Mouse (Mus musculus) ES-E14 (cell line): ENCODE measurements at regions not wholly inside any gene's neighbourhood (a gene's known extent, or its start where the extent isn't known, plus 50 kb on each side); places are given as distances from the start of the nearest gene placed in this dataset.
"Not testable (repeated sequence)": the region's sequence is repeated elsewhere in the genome, so short reads cannot be mapped to it uniquely, and the experiment has no call there.

ENCODE experiments used
- DNase-seq: peaks from one replicate; pipeline ENCODE4 v3.0.0-alpha.2; 2013; ENCODE audit warnings: low read depth, low spot score
- H3K27ac ChIP-seq: 2 replicates; pipeline ENCODE4 v1.5.1; 2012; ENCODE audit warnings: low read depth, mild to moderate bottlenecking, low read length, moderate library complexity, mixed read lengths; ENCODE audit not compliant: poor library complexity, insufficient read depth, severe bottlenecking
- H3K36me3 ChIP-seq: 2 replicates; pipeline ENCODE4 v1.6.1; 2012; ENCODE audit warnings: mild to moderate bottlenecking, low read length, moderate library complexity, mixed read lengths; ENCODE audit not compliant: control insufficient read depth, poor library complexity, insufficient read depth, severe bottlenecking
- H3K4me1 ChIP-seq, 2 experiments: fragments of 150-350 bp in 1 of 2; sonication (generic) in 1 of 2; 2 replicates each; pipeline ENCODE4 v1.6.1; 2012; ENCODE audit warnings: low read length in 2 of 2, mild to moderate bottlenecking in 1 of 2, mixed read lengths in 1 of 2; ENCODE audit not compliant: control insufficient read depth in 2 of 2, insufficient read depth in 2 of 2, poor library complexity in 1 of 2
- H3K4me3 ChIP-seq, 2 experiments: fragments of 150-350 bp in 1 of 2; sonication (generic) in 1 of 2; 2 replicates each; pipeline ENCODE4 v1.5.1; 2012; ENCODE audit warnings: low read length in 2 of 2, low read depth in 1 of 2, mild to moderate bottlenecking in 1 of 2, mixed read lengths in 1 of 2; ENCODE audit not compliant: insufficient read depth in 1 of 2, poor library complexity in 1 of 2, severe bottlenecking in 1 of 2
- H3K9ac ChIP-seq: 2 replicates; pipeline ENCODE4 v1.6.1; 2012; ENCODE audit warnings: low read depth, mild to moderate bottlenecking, low read length, mixed read lengths; ENCODE audit not compliant: poor library complexity, insufficient read depth, severe bottlenecking
- H3K9me3 ChIP-seq: fragments of 150-350 bp; sonication (generic); 2 replicates; pipeline ENCODE4 v1.6.1; 2012; ENCODE audit warnings: low read depth, mild to moderate bottlenecking, low read length; ENCODE audit not compliant: control insufficient read depth, insufficient read depth
- CHD2 ChIP-seq: IDR thresholded peaks from 2 replicates; pipeline ENCODE4 v1.6.1; 2014; ENCODE audit warnings: mild to moderate bottlenecking, low read depth, low read length, inconsistent platforms
- HCFC1 ChIP-seq: IDR thresholded peaks from 2 replicates; pipeline ENCODE4 v1.6.1; 2012; ENCODE audit warnings: low read length, inconsistent platforms, borderline replicate concordance; ENCODE audit not compliant: insufficient read depth
- MAFK ChIP-seq: IDR thresholded peaks from 2 replicates; pipeline ENCODE4 v1.6.1; 2014; ENCODE audit warnings: mild to moderate bottlenecking, low read depth, low read length, inconsistent platforms; ENCODE audit not compliant: insufficient read depth
- ZC3H11A ChIP-seq: IDR thresholded peaks from 2 replicates; pipeline ENCODE4 v1.6.1; 2012; ENCODE audit warnings: low read depth, mild to moderate bottlenecking, inconsistent platforms, low read length, borderline replicate concordance
- ZNF384 ChIP-seq: IDR thresholded peaks from 2 replicates; pipeline ENCODE4 v1.6.1; 2012; ENCODE audit warnings: low read depth, low read length, inconsistent platforms
- in situ Hi-C, 2 experiments: fragments of 600-800 bp; cut with MboI; formaldehyde crosslinking; loops; one replicate each; pipeline ENCODE4 v1.15.1; 2025; ENCODE audit warnings: low sequenced_read_pairs in 2 of 2, inconsistent platforms in 1 of 2; ENCODE audit not compliant: unreplicated experiment in 2 of 2

DNA sequence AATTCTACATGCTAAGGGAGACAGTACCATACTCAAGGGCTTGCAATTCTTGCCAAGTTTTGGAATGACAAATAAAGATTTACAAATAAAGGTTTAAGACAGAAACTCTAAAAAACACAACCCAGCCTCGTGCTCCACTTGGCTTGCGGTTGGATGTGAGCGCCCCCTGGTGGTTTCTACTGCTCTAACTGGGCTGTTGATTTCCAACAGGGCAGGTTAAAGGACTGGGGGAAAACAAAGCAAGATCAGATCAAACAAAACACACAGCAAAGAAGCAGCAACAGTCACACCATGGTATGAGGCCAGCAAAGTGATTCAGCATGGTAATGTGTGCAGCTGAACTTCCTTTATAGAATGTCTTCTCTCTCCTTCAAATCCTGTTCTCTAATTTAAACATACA is 339.2 kb downstream of the Adam3 start:
- no peak for TF ChIP-seq MAFK
- TF ChIP-seq HCFC1: no peak
- TF ChIP-seq ZC3H11A: peak; percentile 72
- no peaks in the 10 kb centered on the region for H3K9me3 ChIP-seq
- no peak overlapping the region for H3K27ac ChIP-seq
- H3K4me1 ChIP-seq: no peaks in the 10 kb centered on the region
- peak; percentile 56 for DNase-seq
- no peak overlapping the region for H3K4me3 ChIP-seq
- no peaks in the 10 kb centered on the region for H3K36me3 ChIP-seq
- in situ Hi-C loops: no loop called here
- no peak overlapping the region for H3K9ac ChIP-seq

DNA sequence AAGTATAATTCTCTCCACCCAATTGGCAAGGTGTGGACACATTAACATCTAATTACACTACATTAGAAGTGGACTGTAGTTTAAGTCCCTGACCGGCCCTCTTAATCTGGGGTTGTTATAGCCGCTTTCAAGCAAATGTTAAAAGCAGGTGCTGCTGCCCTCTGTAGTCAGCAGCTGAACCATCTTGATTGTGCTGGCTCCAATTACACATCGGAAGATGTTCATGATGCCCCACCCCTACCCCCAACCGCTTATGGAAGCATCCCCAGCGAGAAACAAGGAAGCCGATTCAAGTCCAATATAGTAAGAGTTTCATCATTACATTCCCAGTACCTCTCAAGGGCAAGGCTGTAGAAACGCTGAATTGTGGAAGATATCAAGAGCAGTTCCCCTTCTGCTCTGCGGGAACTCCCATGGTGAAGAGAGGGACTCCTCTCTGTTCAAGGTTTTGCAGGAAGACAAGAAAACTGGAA is 341.7 kb downstream of the Adam3 start:
- Histone ChIP-seq H3K27ac (no peak overlapping the region), H3K36me3 (no peaks in the 10 kb centered on the region), H3K4me3 (no peak overlapping the region), H3K4me1 (no peaks in the 10 kb centered on the region), H3K9ac (no peak overlapping the region), H3K9me3 (no peaks in the 10 kb centered on the region)
- in situ Hi-C loops: no loop called here
- no peak for DNase-seq
- no peak for TF ChIP-seq CHD2
- no peak for TF ChIP-seq ZNF384
- no peak for TF ChIP-seq ZC3H11A
- no peak for TF ChIP-seq HCFC1
- no peak for TF ChIP-seq MAFK

DNA sequence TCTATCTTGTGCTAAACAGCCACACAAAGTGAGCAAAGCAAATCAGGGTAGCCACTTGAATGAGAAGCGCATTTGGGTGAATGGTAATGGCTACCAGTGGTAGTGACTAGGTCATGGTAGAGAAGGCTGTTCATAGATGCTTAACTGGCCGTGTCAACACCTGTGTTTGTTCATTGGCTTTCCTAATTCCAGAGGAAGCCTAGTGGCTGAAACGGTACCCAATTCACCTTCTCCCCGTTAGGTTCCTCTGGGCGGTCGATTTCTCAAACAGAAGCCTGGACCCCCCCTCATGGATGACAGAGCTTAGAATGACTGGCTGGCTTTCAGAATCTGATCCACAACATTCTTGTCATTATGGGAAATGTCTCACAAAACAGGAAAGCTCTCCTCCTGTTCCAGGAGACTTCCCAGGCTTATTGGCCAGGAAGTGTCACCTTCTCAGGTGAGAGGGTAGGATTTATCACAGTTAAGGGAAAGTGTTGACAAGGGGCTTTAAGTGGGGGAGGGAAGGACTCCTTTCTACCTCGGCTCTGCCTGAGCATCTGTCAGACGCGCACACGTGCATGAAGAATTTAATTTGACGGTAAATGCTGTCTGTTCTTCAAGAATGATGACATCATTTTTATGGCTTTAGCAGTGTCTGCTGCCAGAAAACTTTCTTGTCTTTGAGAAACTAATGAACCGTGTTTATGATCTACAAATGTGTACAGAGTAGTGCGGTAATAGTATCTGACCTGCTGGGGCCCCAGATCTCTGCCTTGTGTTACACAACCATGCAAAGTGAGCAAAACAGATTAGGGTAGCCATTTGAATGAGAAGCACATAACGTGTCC is 342.3 kb downstream of the Adam3 start:
- H3K9ac ChIP-seq: no peak overlapping the region
- H3K27ac ChIP-seq: no peak overlapping the region
- no peaks in the 10 kb centered on the region for H3K36me3 ChIP-seq
- no peak for DNase-seq
- TF ChIP-seq ZC3H11A: no peak
- TF ChIP-seq CHD2: no peak
- H3K9me3 ChIP-seq: no peaks in the 10 kb centered on the region
- H3K4me3 ChIP-seq: no peak overlapping the region
- no peaks in the 10 kb centered on the region for H3K4me1 ChIP-seq
- in situ Hi-C loops: no loop called here

DNA sequence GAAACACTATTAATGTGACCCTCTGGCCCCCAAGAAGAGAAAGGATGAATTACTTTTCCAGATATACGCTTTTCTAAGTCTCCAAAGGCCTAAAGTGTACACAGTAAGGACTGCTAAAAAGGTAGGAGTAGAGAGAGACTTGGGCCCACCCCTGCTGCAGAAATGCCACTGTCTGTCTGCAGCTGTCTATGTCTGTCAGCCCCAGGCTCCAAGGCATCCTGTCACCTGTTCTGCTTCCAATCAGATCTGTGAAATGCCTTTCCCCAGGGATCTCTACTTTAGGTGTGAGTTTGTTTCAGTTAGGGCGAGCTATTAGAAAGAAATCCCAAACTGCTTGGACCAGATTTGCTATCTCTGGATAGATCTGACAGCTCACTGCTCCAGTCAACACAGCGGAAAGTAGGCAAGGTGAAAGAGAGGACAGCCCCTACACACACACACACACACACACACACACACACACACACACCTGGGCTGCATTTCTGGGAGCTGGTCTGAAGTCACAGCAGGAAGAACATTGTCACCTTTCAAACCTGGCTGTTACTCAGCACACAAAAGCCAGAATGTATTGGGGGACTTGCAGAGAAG is 343.9 kb downstream of the Adam3 start:
- Histone ChIP-seq H3K4me3 (no peak overlapping the region), H3K36me3 (no peaks in the 10 kb centered on the region), H3K9me3 (no peaks in the 10 kb centered on the region), H3K9ac (no peak overlapping the region), H3K27ac (no peak overlapping the region), H3K4me1 (no peaks in the 10 kb centered on the region)
- DNase-seq: no peak
- in situ Hi-C loops: no loop called here
- TF ChIP-seq MAFK (no peak), HCFC1 (no peak), ZNF384 (no peak), ZC3H11A (no peak), CHD2 (no peak)

DNA sequence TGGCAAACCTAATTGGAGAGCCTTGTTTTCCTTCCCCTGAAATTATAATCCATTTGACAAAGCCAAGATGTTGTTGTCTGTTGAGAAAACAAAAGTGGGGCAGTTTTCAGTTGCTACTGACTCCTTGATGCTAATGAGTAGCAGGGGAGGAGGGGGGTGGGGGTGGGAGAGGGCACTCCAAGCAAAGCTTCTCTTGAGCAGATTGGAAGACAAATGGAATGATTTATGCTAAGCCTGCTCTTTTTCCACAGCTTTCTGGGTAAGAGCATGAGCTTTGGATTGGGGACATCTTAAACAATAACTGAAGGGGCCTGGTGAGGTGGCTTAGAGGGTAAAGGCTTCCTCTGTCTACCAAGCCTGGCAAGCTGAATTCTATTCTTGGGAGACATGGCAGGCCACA is 347.6 kb downstream of the Adam3 start:
- no peaks in the 10 kb centered on the region for H3K9me3 ChIP-seq
- no peak overlapping the region for H3K4me3 ChIP-seq
- no peak overlapping the region for H3K27ac ChIP-seq
- in situ Hi-C loops: no loop called here
- TF ChIP-seq MAFK (no peak), HCFC1 (no peak), ZC3H11A (no peak), CHD2 (no peak), ZNF384 (no peak)
- no peaks in the 10 kb centered on the region for H3K4me1 ChIP-seq
- no peaks in the 10 kb centered on the region for H3K36me3 ChIP-seq
- no peak overlapping the region for H3K9ac ChIP-seq
- no peak for DNase-seq

DNA sequence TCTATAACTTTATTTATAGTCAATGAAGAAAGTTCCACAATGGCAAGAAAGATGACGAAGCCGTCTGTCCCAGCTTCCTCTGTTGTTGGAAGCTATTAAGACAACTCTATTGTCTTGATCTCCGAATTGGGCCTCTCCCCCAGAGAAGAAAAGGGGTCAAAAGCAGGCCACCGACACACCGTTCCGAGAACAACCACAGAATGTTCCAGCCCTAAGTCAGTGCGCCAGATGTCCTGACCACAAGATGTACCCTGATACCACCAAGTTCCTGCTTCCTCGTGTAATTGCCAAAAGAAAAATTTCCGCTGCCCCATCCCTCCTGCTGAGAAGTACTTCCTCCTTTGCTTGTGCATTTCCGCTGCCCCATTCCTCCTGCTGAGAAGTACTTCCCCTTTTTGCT is 348.8 kb downstream of the Adam3 start:
- H3K9me3 ChIP-seq, H3K9ac ChIP-seq, DNase-seq, H3K36me3 ChIP-seq, H3K4me1 ChIP-seq, H3K4me3 ChIP-seq, H3K27ac ChIP-seq, in situ Hi-C loops: not testable (repeated sequence)
